Mouse (Mus musculus) neutrophil, adult 5-6 weeks (primary cell): ENCODE results near the gene 1810010D01Rik. TPM values are rescaled to one million over a fixed set of nuclear protein-coding genes. Genes with fewer than 3 reads are reported as not detected.

Source experiments
- ATAC-seq: fragments of 151-379, 151-347 bp; 2 replicates; pipeline ENCODE4 v1.8.0; 2017; ENCODE audit warnings: mild to moderate bottlenecking, moderate TSS enrichment; ENCODE audit not compliant: insufficient number of reproducible peaks, poor library complexity, low FRiP score, severe bottlenecking; ENCODE audit errors: extremely low read depth
- total RNA-seq: library from RNA; stranded (forward); fragments of 200-1000 nt; gene quantifications from 2 replicates; pipeline ENCODE4 v1.2.3, GENCODE M21; 2017

The 1810010D01Rik gene
- total RNA-seq, 1 experiment from 2014 or later, result 0.93 TPM

DNA sequence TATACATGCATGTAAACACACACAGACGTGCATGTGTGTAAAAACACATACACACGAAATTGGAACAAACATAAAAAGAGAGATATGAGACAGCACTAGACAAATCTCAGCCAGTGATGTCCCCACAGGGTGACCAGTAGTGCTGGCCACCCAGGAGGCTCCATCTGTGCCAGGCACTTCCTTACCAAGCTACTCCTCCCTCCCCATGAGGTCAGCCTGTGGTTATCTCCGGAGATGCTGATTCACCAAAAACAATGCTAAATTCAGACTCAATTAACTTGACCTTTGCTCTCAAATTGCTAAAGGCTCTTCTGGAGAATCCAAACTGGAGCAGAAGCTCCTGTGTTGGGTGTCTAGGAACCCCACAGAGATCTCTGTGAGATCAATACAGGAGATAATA lies 20.1 kb downstream of the 1810010D01Rik start:
- no peak for ATAC-seq

GRCm38 (mm10) chr7:145182388-145182787 lies 25.5 kb downstream of the 1810010D01Rik start:
- no peak for ATAC-seq

DNA sequence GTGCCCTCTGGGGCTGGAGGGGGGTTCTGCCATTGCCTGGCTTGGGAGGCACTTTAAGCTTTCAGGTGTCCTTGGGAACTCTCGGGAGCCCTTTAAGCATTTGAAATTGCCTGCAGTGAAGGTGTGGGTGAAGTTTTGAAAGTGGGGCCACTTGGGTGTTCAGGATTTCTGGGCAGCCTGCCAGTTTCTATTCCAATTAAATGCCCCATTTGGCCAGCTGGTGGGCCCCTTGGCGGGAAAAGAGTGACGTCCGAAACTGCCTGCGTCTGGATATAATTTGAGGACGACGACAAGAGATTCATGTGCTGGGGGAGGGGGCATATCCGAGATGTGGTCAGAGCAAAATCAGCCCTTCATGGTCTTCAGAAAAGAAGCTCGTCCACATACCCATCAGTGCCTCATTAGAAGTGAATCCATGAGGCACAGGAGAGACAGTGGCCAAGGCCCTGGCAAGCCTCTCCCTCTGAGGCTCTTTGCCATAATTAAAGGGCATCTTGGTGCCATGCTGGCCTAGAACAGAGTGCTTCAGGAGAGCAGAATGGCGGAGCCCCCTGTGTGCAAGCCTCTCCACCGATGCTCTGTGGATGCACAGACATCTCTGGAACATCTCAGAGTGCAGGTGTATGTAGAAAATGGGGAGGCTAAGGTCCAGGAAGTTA lies 26.4 kb downstream of the 1810010D01Rik start:
- ATAC-seq, result no peak

GRCm38 (mm10) chr7:145179691-145180091 lies 28.2 kb downstream of the 1810010D01Rik start:
- ATAC-seq, result no peak

DNA sequence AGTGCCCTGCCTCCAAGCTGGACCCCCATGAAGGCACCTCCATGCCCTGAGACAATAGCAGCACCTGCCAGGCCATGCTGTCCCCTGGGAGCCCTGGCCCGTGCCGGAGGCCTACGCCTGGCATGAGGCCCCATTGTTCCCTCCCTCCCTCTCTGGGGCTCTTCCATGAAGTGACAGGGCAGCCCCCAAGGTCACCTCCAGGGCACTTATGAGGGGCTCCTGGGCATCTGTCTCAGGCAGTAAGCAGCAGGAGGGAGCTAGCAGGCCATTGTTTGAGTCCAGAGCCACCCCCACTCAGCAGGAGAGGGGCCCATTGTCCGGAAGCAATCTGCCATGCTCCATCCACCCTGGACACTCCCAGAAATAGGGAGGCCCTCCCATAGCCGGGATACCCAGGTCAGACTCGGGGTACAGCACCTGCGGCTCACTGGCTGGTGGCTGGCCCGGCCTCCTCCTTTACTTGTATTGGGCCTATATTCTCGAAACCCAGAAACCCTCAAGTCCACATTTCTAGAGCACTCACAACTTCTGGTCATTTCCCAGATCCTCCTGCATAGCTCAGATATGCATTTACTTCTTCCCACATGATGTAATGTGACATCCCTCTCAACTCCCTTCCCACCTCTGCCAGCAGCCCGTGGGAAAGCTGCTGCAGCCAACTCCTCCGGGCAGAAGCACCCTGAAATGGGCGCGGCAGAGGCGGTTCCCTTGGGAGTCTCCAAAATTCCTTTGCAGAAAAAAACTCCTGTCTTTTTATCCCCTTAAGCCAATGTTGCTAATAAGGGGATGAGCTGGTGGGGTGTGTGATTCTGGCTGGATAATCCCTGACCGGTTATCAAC lies 30.9 kb downstream of the 1810010D01Rik start:
- ATAC-seq, result no peak

GRCm38 (mm10) chr7:145173563-145173962 lies 34.4 kb downstream of the 1810010D01Rik start:
- ATAC-seq, result no peak

DNA sequence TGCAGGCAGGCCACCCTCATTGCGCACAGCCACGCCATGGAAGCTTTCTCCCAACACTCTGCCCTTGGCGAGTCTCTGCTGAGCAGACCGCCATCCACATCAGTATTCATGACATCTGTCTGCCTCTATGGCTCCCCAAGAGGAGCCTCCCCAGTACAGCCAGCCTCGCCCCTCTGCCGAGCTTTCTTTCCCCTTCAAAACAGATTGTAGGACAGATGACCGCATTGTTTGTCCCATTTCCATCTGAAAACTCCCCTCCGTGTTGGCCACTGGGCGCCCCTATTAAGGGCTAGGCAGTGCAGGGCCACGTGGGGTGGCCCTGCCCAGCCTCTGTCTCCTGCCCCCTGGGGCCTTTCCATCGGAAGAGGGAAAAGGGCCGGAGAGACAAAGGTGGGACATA lies 34.8 kb downstream of the 1810010D01Rik start:
- ATAC-seq, result no peak

DNA sequence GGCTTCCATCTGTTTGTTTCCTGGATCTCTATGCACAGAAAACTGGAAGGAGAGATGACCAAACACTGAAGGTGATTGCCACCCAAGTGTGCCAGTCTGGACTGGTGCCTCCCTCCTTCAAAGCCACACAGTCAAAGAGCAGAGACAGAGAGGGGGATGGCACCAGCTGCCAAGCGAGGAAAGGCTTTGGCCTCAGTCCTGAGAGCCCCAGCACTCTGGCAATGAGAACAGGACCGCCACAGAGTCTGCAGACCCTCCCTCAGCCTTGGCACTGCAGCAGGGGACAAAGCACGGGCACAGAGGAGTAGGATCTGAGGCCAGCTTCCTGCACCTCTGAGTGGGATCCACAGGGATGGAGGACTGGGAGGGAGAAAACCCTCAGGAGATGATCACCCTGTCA lies 38.2 kb downstream of the 1810010D01Rik start:
- no peak for ATAC-seq

- ATAC-seq, result no peak
Measured at GRCm38 (mm10) chr7:145159283-145160240, 48.4 kb downstream of the 1810010D01Rik start.

Other genes starting within 250 kb of the 1810010D01Rik start
- 28.0 and 30.1 TPM in 2 replicates for gene Tpcn2, start 75.9 kb upstream of the 1810010D01Rik start, total RNA-seq
- gene Mrgprf, start 92.7 kb upstream of the 1810010D01Rik start, total RNA-seq, result not detected in 2 replicates
- not detected in 2 replicates for gene Mrgprd, start 106.7 kb upstream of the 1810010D01Rik start, total RNA-seq